Comparison of ENCODE assay signal across 10 mouse cellular contexts in the genomic region with DNA sequence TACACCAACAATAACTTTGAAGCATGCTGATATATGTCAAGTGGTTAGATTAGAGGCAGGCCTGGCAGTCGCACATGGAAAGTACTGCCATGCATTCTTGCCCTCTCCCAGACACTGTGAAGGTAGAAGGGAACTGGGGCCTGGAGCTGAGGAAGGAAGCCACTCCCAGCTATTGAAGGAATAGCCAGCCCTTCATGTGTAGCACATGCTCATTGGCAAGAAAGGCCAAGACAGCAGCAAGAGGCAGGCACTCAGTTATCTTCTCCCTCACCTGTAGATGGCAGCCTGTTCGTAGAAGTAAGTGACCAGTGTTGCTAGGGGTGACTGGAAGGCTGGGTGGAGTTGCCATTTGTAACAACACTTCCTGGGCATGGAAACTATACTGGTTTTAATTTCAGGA.
A peak's percentile ranks its signal among the peaks of the same experiment; 100 is the strongest.
DNase-seq lines count a peak whose midpoint lies in the region; ATAC-seq and TF ChIP-seq lines count a peak whose summit lies in the region.
"Had no signal": no experiment of that assay in that cellular context is flagged by ENCODE, and none has a peak within 500 bp of the region (broad histone marks: within the 10 kb centered on the region; RNA-seq: fewer than 3 reads in every experiment).

No protein-coding gene starts in this region.

- no peak overlapping the region for H3K27ac ChIP-seq in hindbrain, postnatal 0 days
- H3K27ac ChIP-seq in hindbrain, embryonic 12.5 days: no peak overlapping the region
- H3K27ac ChIP-seq in neural tube, embryonic 15.5 days (replicated peaks): no peak overlapping the region

- no peaks in the 10 kb centered on the region for H3K9me3 ChIP-seq in hindbrain, postnatal 0 days (ENCODE audit: low read length)
- H3K9me3 ChIP-seq in hindbrain, embryonic 12.5 days (replicated peaks): no peaks in the 10 kb centered on the region
- H3K9me3 ChIP-seq in neural tube, embryonic 15.5 days (replicated peaks): no peaks in the 10 kb centered on the region

- no peaks in the 10 kb centered on the region for H3K4me1 ChIP-seq in hindbrain, postnatal 0 days (ENCODE audit: insufficient read depth, low read length)
- H3K4me1 ChIP-seq in hindbrain, embryonic 12.5 days: peaks cover 8% of the 10 kb centered on the region; the same call in 1 of the 2 replicates
- no peaks in the 10 kb centered on the region for H3K4me1 ChIP-seq in neural tube, embryonic 15.5 days

- no peaks in the 10 kb centered on the region for H3K27me3 ChIP-seq in hindbrain, postnatal 0 days (ENCODE audit: insufficient read depth, low read length)
- H3K27me3 ChIP-seq in hindbrain, embryonic 12.5 days: no peaks in the 10 kb centered on the region
- H3K27me3 ChIP-seq in neural tube, embryonic 15.5 days (replicated peaks): no peaks in the 10 kb centered on the region

- no peak overlapping the region for H3K4me2 ChIP-seq in hindbrain, postnatal 0 days (ENCODE audit: low read depth, low read length)
- H3K4me2 ChIP-seq in hindbrain, embryonic 12.5 days (replicated peaks): no peak overlapping the region
- no peak overlapping the region for H3K4me2 ChIP-seq in neural tube, embryonic 15.5 days

- H3K4me3 ChIP-seq in hindbrain, postnatal 0 days (ENCODE audit: low read length): no peak overlapping the region
- no peak overlapping the region for H3K4me3 ChIP-seq in hindbrain, embryonic 12.5 days
- no peak overlapping the region for H3K4me3 ChIP-seq in neural tube, embryonic 15.5 days (replicated peaks)
- H3K4me3 ChIP-seq: erythroblast, embryonic 14.5 days had no signal

- DNase-seq in hindbrain, postnatal 0 days (ENCODE audit: low spot score): no peak
- peak; percentile 75 for DNase-seq in R1 (ENCODE audit: low read depth, low spot score)
- DNase-seq in induced T-regulatory cell, adult 2 months (ENCODE audit: low read depth): peak; percentile 11
- DNase-seq in lung, postnatal 36 days: peak; percentile 45
- DNase-seq in spleen, postnatal 10 days (ENCODE audit: low spot score in 2 of 2): no peak
- DNase-seq in urinary bladder, adult 18-20 months (ENCODE audit: low spot score in 2 of 2): no peak
- DNase-seq: adrenal gland, adult 2 months had no signal

- H3K36me3 ChIP-seq in hindbrain, postnatal 0 days (ENCODE audit: insufficient read depth, low read length): no peaks in the 10 kb centered on the region
- no peaks in the 10 kb centered on the region for H3K36me3 ChIP-seq in hindbrain, embryonic 12.5 days
- no peaks in the 10 kb centered on the region for H3K36me3 ChIP-seq in neural tube, embryonic 15.5 days

- ATAC-seq in hindbrain, postnatal 0 days: no peak
- ATAC-seq in hindbrain, embryonic 12.5 days (ENCODE audit: low FRiP score): no peak
- ATAC-seq in neural tube, embryonic 15.5 days (ENCODE audit: low FRiP score): no peak

- WGBS in hindbrain, postnatal 0 days: 45% methylated on average over 2 of the region's 2 CpGs
- WGBS in hindbrain, embryonic 12.5 days: 43% methylated on average over 2 of the region's 2 CpGs
- WGBS in neural tube, embryonic 15.5 days: 58% methylated on average over 2 of the region's 2 CpGs

- peak; percentile 42 for TF ChIP-seq CTCF in hindbrain, postnatal 0 days (IDR thresholded peaks at IDR 0.05; ENCODE audit: low read depth)

- H3K9ac ChIP-seq in hindbrain, postnatal 0 days (replicated peaks; ENCODE audit: low read length): no peak overlapping the region
- H3K9ac ChIP-seq in hindbrain, embryonic 12.5 days: no peak overlapping the region
- no peak overlapping the region for H3K9ac ChIP-seq in neural tube, embryonic 15.5 days (replicated peaks)

Comparison
In these comparisons a context has a peak if more than half of its experiments do, and no peak if none do; other contexts are left out.
1. DNase-seq: peak in R1 (single experiment), induced T-regulatory cell, adult 2 months (single experiment) and lung, postnatal 36 days (single experiment); none in hindbrain, postnatal 0 days (single experiment), spleen, postnatal 10 days (0 of 2) and urinary bladder, adult 18-20 months (0 of 2).